Mouse (Mus musculus): ENCODE data around the gene Lyrm9.

GRCm38 (mm10) chr11:78777851-78778680, 48.3 kb upstream of the Lyrm9 start:
- TF ChIP-seq CTCF (IDR thresholded peaks at IDR 0.05; ENCODE audit: low read depth, low read length) (no peak), POLR2A (IDR thresholded peaks at IDR 0.05; ENCODE audit: insufficient read depth, low read length) (no peak)
